Mouse (Mus musculus): ENCODE results near the gene Mettl7b.

DNA sequence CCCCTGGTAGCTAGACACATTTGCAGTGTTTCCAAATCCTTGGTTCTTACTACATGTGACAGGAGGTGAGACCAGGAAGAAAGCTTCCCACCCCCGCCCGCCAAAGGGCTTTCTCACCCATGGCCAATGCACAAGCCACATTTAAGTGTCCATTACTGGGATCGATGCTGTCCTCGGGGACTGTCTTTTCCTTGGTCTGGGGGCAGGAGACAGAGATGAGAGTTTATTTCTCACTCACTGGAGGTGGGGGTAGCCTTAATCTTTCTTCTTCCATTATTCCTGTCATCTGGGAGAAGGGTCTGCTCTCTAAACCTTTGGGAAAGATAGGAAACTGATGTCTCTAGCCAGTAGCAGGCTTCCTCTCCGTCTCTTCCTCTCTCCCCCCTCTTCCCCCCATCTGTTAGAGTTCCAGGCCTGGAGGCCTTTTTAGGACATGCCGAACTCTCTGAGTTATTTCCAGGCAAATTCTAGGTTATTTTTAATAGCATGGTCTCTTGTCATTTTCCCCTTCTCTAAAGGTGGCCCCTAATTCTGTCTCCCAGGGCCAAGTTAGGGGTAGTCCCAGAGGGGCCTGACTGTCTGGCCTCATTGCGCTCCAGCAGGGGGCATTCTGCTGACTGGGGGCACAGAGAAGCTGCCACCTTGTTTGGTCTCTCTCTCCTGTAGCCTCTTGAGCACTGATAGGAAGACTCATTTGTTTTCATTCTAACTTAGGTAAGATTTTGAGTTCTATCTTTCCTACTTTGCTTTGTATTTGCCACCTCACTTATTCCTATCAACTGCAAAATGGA lies 25.6 kb downstream of the Mettl7b start:
- TF ChIP-seq CTCF (IDR thresholded peaks at IDR 0.05; ENCODE audit: borderline replicate concordance, insufficient read depth, low read depth, low read length) (no peak), POLR2A (IDR thresholded peaks at IDR 0.05; ENCODE audit: borderline replicate concordance, insufficient read depth, low read length) (no peak)

Measured in cerebellum, adult 2 months (tissue).